Mouse (Mus musculus): ENCODE data around the gene H2-Eb2.

The H2-Eb2 gene

DNA sequence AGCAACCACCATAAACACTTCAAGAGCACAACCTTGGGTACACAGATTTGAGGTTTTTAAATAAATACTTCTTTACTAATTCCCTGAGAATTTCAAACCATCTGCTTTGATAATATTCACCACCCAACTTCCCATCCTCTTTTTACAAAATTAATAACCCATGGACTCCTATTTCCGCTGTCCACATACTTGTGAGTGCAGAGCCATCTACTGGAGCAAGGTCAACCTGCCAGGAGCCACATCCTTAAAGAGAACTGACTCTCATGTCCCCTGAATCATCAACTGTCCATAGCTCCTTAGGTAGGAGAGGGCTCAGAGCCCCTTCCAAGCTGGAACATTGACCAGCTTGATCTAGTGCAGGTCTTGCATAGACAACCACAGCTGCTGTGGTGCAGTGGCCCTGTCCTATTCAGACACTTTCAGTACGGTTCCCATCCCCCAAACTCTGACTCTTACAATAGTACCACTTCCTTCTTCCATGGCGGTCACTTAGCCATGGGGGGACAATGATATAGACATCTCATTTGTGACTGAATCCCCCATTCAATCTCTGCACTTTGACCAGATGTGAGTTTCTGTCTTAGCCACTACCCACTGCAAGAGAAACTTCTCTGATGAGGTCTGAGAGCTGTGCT is 38.3 kb downstream of the H2-Eb2 start:
- DNase-seq: no peak

DNA sequence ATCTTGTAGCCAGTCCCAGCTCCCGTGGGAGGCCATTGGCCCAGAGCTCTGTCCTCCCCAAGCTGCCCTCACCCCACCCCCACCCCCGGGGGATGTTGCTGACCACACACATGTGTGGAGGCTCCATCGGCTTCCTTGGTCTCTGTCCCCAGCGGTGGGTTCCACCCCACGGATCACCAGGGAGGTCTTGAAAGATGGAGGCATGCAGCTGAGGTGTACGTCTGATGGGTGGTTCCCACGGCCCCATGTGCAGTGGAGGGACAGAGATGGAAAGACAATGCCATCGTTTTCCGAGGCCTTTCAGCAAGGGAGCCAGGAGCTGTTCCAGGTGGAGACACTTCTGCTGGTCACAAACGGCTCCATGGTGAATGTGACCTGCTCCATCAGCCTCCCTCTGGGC is 39.6 kb downstream of the H2-Eb2 start:
- DNase-seq: no peak

DNA sequence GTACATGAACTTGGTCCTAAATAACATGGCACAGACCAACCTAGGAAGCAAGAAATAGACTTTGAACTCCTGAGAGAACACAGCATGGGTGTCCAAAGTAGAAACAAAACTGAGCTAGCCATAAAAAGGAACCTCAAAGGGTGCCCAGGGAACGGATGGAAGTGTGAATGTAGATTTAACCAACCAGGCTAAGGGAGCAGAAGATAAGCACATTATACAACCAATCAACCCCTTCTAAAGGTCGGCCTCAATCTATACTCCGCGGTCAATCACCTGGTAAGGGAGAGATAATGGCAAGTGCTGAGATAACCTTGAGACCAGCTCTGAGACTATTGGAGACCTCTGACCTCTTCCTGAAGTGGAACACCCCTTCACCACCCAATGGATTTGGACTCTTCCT is 45.1 kb downstream of the H2-Eb2 start:
- no peak for DNase-seq

- DNase-seq: no peak
Observed at GRCm38 (mm10) chr17:34373055-34373709, 47.7 kb downstream of the H2-Eb2 start.

GRCm38 (mm10) chr17:34376847-34377246 is 51.4 kb downstream of the H2-Eb2 start, which contains the start of gene Btnl1:
TSS of gene Btnl1 (plus strand) at chr17:34377132.
- DNase-seq: no peak

- DNase-seq: no peak
Observed at GRCm38 (mm10) chr17:34377450-34378209, 52.2 kb downstream of the H2-Eb2 start.

GRCm38 (mm10) chr17:34378716-34379115 is 53.3 kb downstream of the H2-Eb2 start:
- no peak for DNase-seq

- DNase-seq: no peak
Observed at GRCm38 (mm10) chr17:34379451-34379850, 54.0 kb downstream of the H2-Eb2 start.

GRCm38 (mm10) chr17:34381876-34382275 is 56.4 kb downstream of the H2-Eb2 start:
- DNase-seq: no peak

GRCm38 (mm10) chr17:34383212-34383611 is 57.7 kb downstream of the H2-Eb2 start:
- peak; percentile 35 for DNase-seq

DNA sequence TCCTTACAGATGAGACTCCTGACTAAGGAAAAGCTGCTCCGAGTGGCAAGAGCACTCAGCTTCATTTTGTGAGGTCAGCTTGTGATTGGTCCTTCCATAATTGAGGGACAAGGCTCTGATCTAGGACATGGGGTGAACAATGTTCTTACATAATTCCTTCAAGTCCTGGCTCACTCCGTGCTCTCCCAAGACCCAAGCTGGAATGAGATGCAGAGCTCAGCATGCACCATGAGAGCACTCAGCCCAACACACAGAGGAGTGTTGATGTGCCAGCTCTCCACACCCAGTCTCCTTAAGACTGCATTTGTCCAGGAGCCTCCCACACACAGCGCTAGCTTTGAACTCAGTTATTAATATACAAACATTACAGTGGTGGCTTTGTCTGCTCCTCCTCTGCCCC is 59.2 kb downstream of the H2-Eb2 start:
- DNase-seq: no peak

DNA sequence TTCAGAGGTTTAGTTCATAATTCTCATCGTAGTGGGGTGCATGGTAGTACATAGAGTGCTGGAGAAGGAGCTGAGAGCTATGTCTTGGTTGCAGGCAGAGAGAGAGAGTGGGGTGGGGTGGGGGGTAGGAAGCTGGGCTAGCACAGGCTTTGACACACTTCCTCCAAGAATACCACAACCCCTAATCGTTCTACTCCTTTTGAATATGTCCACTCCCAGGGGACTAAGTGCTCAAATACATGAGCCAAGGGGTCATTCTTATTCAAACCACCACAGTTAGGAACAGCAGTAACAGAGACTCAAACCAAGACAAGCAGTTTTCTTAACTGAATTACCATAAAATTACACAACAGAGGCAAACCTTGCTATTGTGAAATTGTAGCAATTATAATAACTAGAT is 61.2 kb downstream of the H2-Eb2 start:
- DNase-seq: no peak

DNA sequence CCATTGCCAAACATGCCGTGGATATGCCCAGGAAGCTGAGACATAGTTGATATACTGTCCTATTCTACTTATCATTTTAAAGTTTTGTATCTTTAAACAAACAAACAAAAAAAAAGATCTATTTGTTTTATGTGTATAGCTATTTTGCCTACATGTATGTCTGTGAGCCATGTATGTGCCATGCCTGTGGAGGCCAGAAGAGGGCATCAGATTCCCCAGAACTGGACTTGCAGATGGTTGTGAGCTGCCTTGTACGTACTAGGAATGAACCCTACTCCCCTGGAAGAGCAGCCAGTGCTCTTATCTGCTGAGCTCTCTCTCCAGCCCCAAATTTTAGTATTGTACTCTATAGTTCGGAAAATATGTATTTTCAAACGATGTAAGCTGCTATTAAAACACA is 63.0 kb downstream of the H2-Eb2 start:
- peak; percentile 52 for DNase-seq
